Mouse (Mus musculus) small intestine, adult 2 months (tissue): ENCODE results near the gene Obsl1. TPM values are rescaled to one million over a fixed set of nuclear protein-coding genes. Genes with fewer than 3 reads are reported as not detected.

ENCODE experiments used
- H3K27ac ChIP-seq: fragments of 200-500 bp; 2 replicates; pipeline ENCODE4 v1.5.1; 2012; ENCODE audit warnings: low read depth, low read length, control low read depth, inconsistent platforms; ENCODE audit not compliant: insufficient read depth
- H3K27me3 ChIP-seq: fragments of 200-500 bp; 2 replicates; pipeline ENCODE4 v1.6.1; 2012; ENCODE audit warnings: mild to moderate bottlenecking, moderate library complexity, low read length, inconsistent platforms; ENCODE audit not compliant: control insufficient read depth, insufficient read depth
- H3K36me3 ChIP-seq: fragments of 200-500 bp; 2 replicates; pipeline ENCODE4 v1.6.1; 2012; ENCODE audit warnings: mild to moderate bottlenecking, low read length, control low read depth, inconsistent platforms; ENCODE audit not compliant: control insufficient read depth, insufficient read depth
- H3K4me1 ChIP-seq: fragments of 200-500 bp; 2 replicates; pipeline ENCODE4 v1.6.1; 2012; ENCODE audit warnings: low read length, inconsistent platforms, mixed read lengths; ENCODE audit not compliant: control insufficient read depth, insufficient read depth, insufficient read length
- H3K4me3 ChIP-seq: fragments of 200-500 bp; 2 replicates; pipeline ENCODE4 v1.5.1; 2012; ENCODE audit warnings: low read depth, mild to moderate bottlenecking, control low read depth, inconsistent platforms, low read length, moderate library complexity
- CTCF ChIP-seq: fragments of 200-500 bp; IDR thresholded peaks from 2 replicates; pipeline ENCODE4 v1.5.1; 2012; ENCODE audit warnings: low read depth, mild to moderate bottlenecking, control low read depth, inconsistent platforms, low read length, moderate library complexity, mixed read lengths; ENCODE audit not compliant: insufficient replicate concordance, insufficient read length; ENCODE audit errors: extremely low read depth
- POLR2A ChIP-seq: fragments of 200-500 bp; IDR thresholded peaks from 2 replicates; pipeline ENCODE4 v1.6.1; 2012; ENCODE audit warnings: low read depth, mild to moderate bottlenecking, control low read depth, inconsistent platforms, low read length, moderate library complexity
- WGBS: fragments of 180-500 bp; shearing (Covaris S2); methylation state at CpG from one replicate; pipeline ENCODE4 v1.1.7; 2018; 5-methylcytosine and 5-hydroxymethylcytosine counted together
- polyA plus RNA-seq: library from polyadenylated mRNA; depleted of rRNA; stranded (reverse); fragments of >200 nt; gene quantifications from 2 replicates; pipeline ENCODE4 v1.2.3, GENCODE M21; 2012; rRNA removed

Gene Obsl1
- polyA plus RNA-seq, 1 experiment: 4.3 TPM

GRCm38 (mm10) chr1:75441471-75441996 lies 64.7 kb downstream of the Obsl1 start:
- 94% methylated on average over 15 of the region's 15 CpGs for WGBS
- Histone ChIP-seq H3K27ac (no peak overlapping the region), H3K4me3 (no peak overlapping the region), H3K36me3 (peaks cover 23% of the 10 kb centered on the region), H3K4me1 (peaks cover 8% of the 10 kb centered on the region; the same call in 1 of the 2 replicates), H3K27me3 (peaks cover 8% of the 10 kb centered on the region)
- TF ChIP-seq POLR2A (no peak), CTCF (no peak)

GRCm38 (mm10) chr1:75440661-75441060 lies 65.6 kb downstream of the Obsl1 start:
- H3K4me1 ChIP-seq: peaks cover 8% of the 10 kb centered on the region; the same call in 1 of the 2 replicates
- 95% methylated on average over 7 of the region's 7 CpGs for WGBS
- peaks cover under 1% of the 10 kb centered on the region; the same call in 1 of the 2 replicates for H3K27me3 ChIP-seq
- no peak overlapping the region for H3K27ac ChIP-seq
- peaks cover 23% of the 10 kb centered on the region for H3K36me3 ChIP-seq
- no peak for TF ChIP-seq POLR2A
- no peak for TF ChIP-seq CTCF
- H3K4me3 ChIP-seq: no peak overlapping the region

GRCm38 (mm10) chr1:75438782-75439181 lies 67.5 kb downstream of the Obsl1 start:
- TF ChIP-seq CTCF (no peak), POLR2A (no peak)
- Histone ChIP-seq H3K27me3 (no peaks in the 10 kb centered on the region), H3K27ac (no peak overlapping the region), H3K4me1 (peaks cover 10% of the 10 kb centered on the region; the same call in 1 of the 2 replicates), H3K4me3 (no peak overlapping the region), H3K36me3 (peaks cover 23% of the 10 kb centered on the region)
- whole genome bisulfite sequencing: 91% methylated on average over 9 of the region's 9 CpGs

GRCm38 (mm10) chr1:75435475-75436328 lies 70.5 kb downstream of the Obsl1 start, which contains the start of gene Gmppa:
Gene Gmppa, plus strand, starts transcription at chr1:75435930.
- Histone ChIP-seq H3K4me1 (peaks cover 10% of the 10 kb centered on the region; the same call in 1 of the 2 replicates), H3K27me3 (no peaks in the 10 kb centered on the region), H3K27ac (no peak within 1 kb of the TSS), H3K36me3 (peaks cover 8% of the 10 kb centered on the region; the same call in 1 of the 2 replicates), H3K4me3 (peak within 1 kb of the TSS; percentile 83)
- 6% methylated on average over 28 of the region's 28 CpGs for WGBS
- TF ChIP-seq POLR2A (peak; percentile 82; the same call in 1 of the 2 replicates), CTCF (peak; percentile 12; the same call in 1 of the 2 replicates)

Other genes starting within 250 kb of the Obsl1 start
- gene Ptprn, start 241.9 kb downstream of the Obsl1 start, polyA plus RNA-seq: 2.8 and 6.2 TPM in 2 replicates
- gene Resp18, start 228.0 kb downstream of the Obsl1 start, polyA plus RNA-seq: 1.8 and 6.2 TPM in 2 replicates
- 157 and 865 TPM in 2 replicates for gene Dnpep, start 188.5 kb downstream of the Obsl1 start, polyA plus RNA-seq
- 152 and 216 TPM in 2 replicates for gene Des, start 146.1 kb downstream of the Obsl1 start, polyA plus RNA-seq
- gene Speg, start 131.2 kb downstream of the Obsl1 start, polyA plus RNA-seq: 21.5 and 23.2 TPM in 2 replicates
- 121 and 187 TPM in 2 replicates for gene Gmppa, start 70.5 kb downstream of the Obsl1 start, polyA plus RNA-seq
- gene Asic4, start 56.0 kb downstream of the Obsl1 start, polyA plus RNA-seq: 0.05 TPM in 1 of 2 replicates, not detected in the other
- gene Chpf, start 27.1 kb downstream of the Obsl1 start, polyA plus RNA-seq: 29.8 and 40.2 TPM in 2 replicates
- 2.7 and 3.6 TPM in 2 replicates for gene Tmem198, start 26.9 kb downstream of the Obsl1 start, polyA plus RNA-seq
- gene Inha, start 625 bp upstream of the Obsl1 start, polyA plus RNA-seq: 4.2 and 6.5 TPM in 2 replicates
- 13.1 and 20.5 TPM in 2 replicates for gene Stk11ip, start 15.1 kb upstream of the Obsl1 start, polyA plus RNA-seq
- 4.5 and 5.6 TPM in 2 replicates for gene Slc4a3, start 39.8 kb upstream of the Obsl1 start, polyA plus RNA-seq